Mouse (Mus musculus) midbrain, postnatal 0 days (tissue): Measurements from ENCODE around the gene Rrnad1. TPM values are rescaled to one million over a fixed set of nuclear protein-coding genes. Genes with fewer than 3 reads are reported as not detected.

Source experiments
- ATAC-seq: fragments of 200-750 bp; cut with Nextera tagmentation; 2 replicates; pipeline ENCODE4 v1.8.0; 2017; ENCODE audit warnings: moderate number of reproducible peaks, mild to moderate bottlenecking, moderate TSS enrichment, moderate library complexity; ENCODE audit not compliant: low FRiP score
- DNase-seq: peaks from one replicate; pipeline ENCODE4 v3.0.0-alpha.2; 2015; ENCODE audit warnings: low spot score
- H3K27ac ChIP-seq: fragments of 300-500 bp; sonication (generic); 2 replicates; pipeline ENCODE4 v1.5.1; 2014; ENCODE audit warnings: low read depth, mild to moderate bottlenecking, low read length, mixed read lengths
- H3K27me3 ChIP-seq: fragments of 300-500 bp; sonication (generic); 2 replicates; pipeline ENCODE4 v1.6.1; 2014; ENCODE audit warnings: low read length, control low read depth, mixed read lengths; ENCODE audit not compliant: insufficient read depth
- H3K36me3 ChIP-seq: fragments of 300-500 bp; sonication (generic); 2 replicates; pipeline ENCODE4 v1.6.1; 2014; ENCODE audit warnings: low read length, control low read depth, mixed read lengths; ENCODE audit not compliant: insufficient read depth
- H3K4me1 ChIP-seq: fragments of 300-500 bp; sonication (generic); 2 replicates; pipeline ENCODE4 v1.6.1; 2014; ENCODE audit warnings: mild to moderate bottlenecking, control low read depth, antibody characterized with exemption, low read length, mixed read lengths; ENCODE audit not compliant: insufficient read depth
- H3K4me2 ChIP-seq: fragments of 300-500 bp; sonication (generic); 2 replicates; pipeline ENCODE4 v1.6.1; 2014; ENCODE audit warnings: low read depth, mild to moderate bottlenecking, low read length, mixed read lengths; ENCODE audit not compliant: poor library complexity, severe bottlenecking
- H3K4me3 ChIP-seq: fragments of 300-500 bp; sonication (generic); 2 replicates; pipeline ENCODE4 v1.5.1; 2014; ENCODE audit warnings: low read depth, mild to moderate bottlenecking, low read length, moderate library complexity
- H3K9ac ChIP-seq: fragments of 300-500 bp; sonication (generic); replicated peaks from 2 replicates; pipeline ENCODE4 v1.6.1; 2014; ENCODE audit warnings: mild to moderate bottlenecking, low read length, moderate library complexity, mixed read lengths; ENCODE audit not compliant: poor library complexity, severe bottlenecking
- H3K9me3 ChIP-seq: fragments of 300-500 bp; sonication (generic); 2 replicates; pipeline ENCODE4 v1.6.1; 2016; ENCODE audit warnings: low read length, control low read depth
- CTCF ChIP-seq: IDR thresholded peaks from 2 replicates; pipeline ENCODE4 v1.5.1; 2016; ENCODE audit warnings: antibody characterized with exemption, mild to moderate bottlenecking
- WGBS: fragments of 180-500 bp; shearing (Covaris S2); extraction: QIAGEN DNeasy Blood & Tissue Kit; methylation state at CpG from one replicate; pipeline ENCODE4 v1.1.7; 2014; 5-methylcytosine and 5-hydroxymethylcytosine counted together
- polyA plus RNA-seq: library from polyadenylated mRNA; unstranded; fragments of >200 nt; fragmentation: Nextera tagmentation; extraction: Ambion mirVana; gene quantifications from 2 replicates; pipeline ENCODE4 v1.2.1, GENCODE M21; 2015
- total RNA-seq: library from RNA; depleted of rRNA; stranded (reverse); fragments of >200 nt; gene quantifications from 2 replicates; pipeline ENCODE4 v1.2.3, GENCODE M21; 2014

Gene Rrnad1
- total and polyA plus RNA-seq, 2 experiments from 2014 or later = 17.6 to 27.8 TPM

GRCm38 (mm10) chr3:87960586-87961191 is 30.2 kb upstream of the Rrnad1 start:
- peak overlapping the region; percentile 75 for H3K4me2 ChIP-seq
- peak; percentile 96 for ATAC-seq
- TF ChIP-seq CTCF = peak; percentile 98
- DNase-seq = peak; percentile 97
- H3K9me3 ChIP-seq = no peaks in the 10 kb centered on the region
- under 1% methylated on average over 27 of the region's 27 CpGs for WGBS
- H3K27ac ChIP-seq = peak overlapping the region; percentile 52
- H3K27me3 ChIP-seq = 0 out of 2 replicates have a peak, but pooled peaks cover 3% of the 10 kb centered on the region
- H3K4me1 ChIP-seq = no peaks in the 10 kb centered on the region
- peak overlapping the region; percentile 42 for H3K4me3 ChIP-seq
- no peaks in the 10 kb centered on the region for H3K36me3 ChIP-seq
- peak overlapping the region; percentile 55 for H3K9ac ChIP-seq

DNA sequence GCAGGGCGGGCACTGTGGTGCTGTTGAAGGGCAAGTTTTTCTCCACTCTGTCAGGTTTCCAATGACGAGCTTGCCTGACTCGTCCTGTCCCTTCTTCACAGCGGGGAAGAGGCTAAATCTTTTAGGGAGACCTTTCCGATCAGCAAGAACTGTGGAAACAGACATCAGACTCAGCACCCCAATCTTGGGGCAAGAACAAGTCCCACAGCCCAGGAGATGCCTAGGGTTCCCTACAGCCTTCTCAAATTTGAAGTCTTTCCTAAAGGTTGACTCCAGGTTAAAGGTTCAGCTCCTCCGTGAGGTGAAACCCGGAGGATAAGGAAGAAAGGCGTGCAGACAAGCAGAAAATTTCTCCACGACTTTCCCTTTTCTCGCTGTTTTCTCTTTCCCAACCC is 29.7 kb upstream of the Rrnad1 start:
- H3K27me3 ChIP-seq = 0 out of 2 replicates have a peak, but pooled peaks cover 3% of the 10 kb centered on the region
- H3K36me3 ChIP-seq = no peaks in the 10 kb centered on the region
- no peaks in the 10 kb centered on the region for H3K4me1 ChIP-seq
- no peak for TF ChIP-seq CTCF
- H3K4me3 ChIP-seq = peak overlapping the region; percentile 42
- H3K9me3 ChIP-seq = no peaks in the 10 kb centered on the region
- H3K9ac ChIP-seq = peak overlapping the region; percentile 55
- no peak for ATAC-seq
- no peak for DNase-seq
- 4% methylated on average over 10 of the region's 10 CpGs for WGBS
- peak overlapping the region; percentile 52; the same call in 1 of the 2 replicates for H3K27ac ChIP-seq
- peak overlapping the region; percentile 75 for H3K4me2 ChIP-seq

- 71% methylated on average over 7 of the region's 7 CpGs for WGBS
- no peaks in the 10 kb centered on the region for H3K4me1 ChIP-seq
- no peak for ATAC-seq
- no peaks in the 10 kb centered on the region for H3K36me3 ChIP-seq
- TF ChIP-seq CTCF = no peak
- no peak overlapping the region for H3K27ac ChIP-seq
- no peak overlapping the region for H3K9ac ChIP-seq
- H3K4me2 ChIP-seq = no peak overlapping the region
- H3K9me3 ChIP-seq = no peaks in the 10 kb centered on the region
- H3K4me3 ChIP-seq = no peak overlapping the region
- H3K27me3 ChIP-seq = 0 out of 2 replicates have a peak, but pooled peaks cover 3% of the 10 kb centered on the region
- DNase-seq = no peak
Observed at GRCm38 (mm10) chr3:87959371-87959770, 28.9 kb upstream of the Rrnad1 start.

GRCm38 (mm10) chr3:87958967-87959366 is 28.4 kb upstream of the Rrnad1 start:
- no peaks in the 10 kb centered on the region for H3K36me3 ChIP-seq
- 0 out of 2 replicates have a peak, but pooled peaks cover 3% of the 10 kb centered on the region for H3K27me3 ChIP-seq
- DNase-seq = no peak
- no peaks in the 10 kb centered on the region for H3K4me1 ChIP-seq
- 13% methylated on average over 1 of the region's 1 CpGs for WGBS
- TF ChIP-seq CTCF = no peak
- ATAC-seq = no peak
- no peaks in the 10 kb centered on the region for H3K9me3 ChIP-seq
- H3K9ac ChIP-seq = no peak overlapping the region
- H3K4me3 ChIP-seq = no peak overlapping the region
- no peak overlapping the region for H3K27ac ChIP-seq
- H3K4me2 ChIP-seq = no peak overlapping the region

- H3K4me2 ChIP-seq = no peak overlapping the region
- no peak overlapping the region for H3K4me3 ChIP-seq
- H3K9ac ChIP-seq = no peak overlapping the region
- no peaks in the 10 kb centered on the region for H3K4me1 ChIP-seq
- 42% methylated on average over 4 of the region's 4 CpGs for WGBS
- ATAC-seq (no peak), DNase-seq (no peak)
- H3K27me3 ChIP-seq = 0 out of 2 replicates have a peak, but pooled peaks cover 3% of the 10 kb centered on the region
- H3K9me3 ChIP-seq = no peaks in the 10 kb centered on the region
- no peak overlapping the region for H3K27ac ChIP-seq
- TF ChIP-seq CTCF = no peak
- H3K36me3 ChIP-seq = no peaks in the 10 kb centered on the region
Observed at GRCm38 (mm10) chr3:87958476-87958875, 28.0 kb upstream of the Rrnad1 start.

DNA sequence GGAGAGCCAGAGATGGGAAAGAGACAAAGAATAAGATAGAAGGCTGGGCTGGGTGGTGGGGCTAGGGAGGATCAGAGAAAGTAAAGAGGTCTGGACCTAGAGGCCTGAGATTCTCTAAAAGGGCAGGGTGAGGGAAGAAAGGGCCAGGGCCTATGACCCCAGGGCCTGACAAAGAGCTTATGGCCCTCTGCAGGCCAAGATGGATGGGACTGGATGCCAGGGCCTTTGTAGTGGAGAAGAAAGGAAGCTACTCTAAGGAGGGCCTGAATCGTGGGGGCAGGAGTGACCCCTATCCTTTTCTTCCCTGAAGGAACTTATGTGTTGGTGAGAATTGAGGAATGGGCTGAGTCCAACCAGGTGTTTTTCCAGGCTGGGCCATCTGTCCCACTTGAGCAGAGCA is 27.5 kb upstream of the Rrnad1 start:
- no peak overlapping the region for H3K27ac ChIP-seq
- H3K4me1 ChIP-seq = no peaks in the 10 kb centered on the region
- WGBS = 5% methylated on average over 1 of the region's 1 CpGs
- H3K4me2 ChIP-seq = no peak overlapping the region
- no peak for DNase-seq
- TF ChIP-seq CTCF = no peak
- H3K36me3 ChIP-seq = no peaks in the 10 kb centered on the region
- 0 out of 2 replicates have a peak, but pooled peaks cover 3% of the 10 kb centered on the region for H3K27me3 ChIP-seq
- H3K4me3 ChIP-seq = no peak overlapping the region
- H3K9ac ChIP-seq = no peak overlapping the region
- no peak for ATAC-seq
- H3K9me3 ChIP-seq = no peaks in the 10 kb centered on the region
